Mouse (Mus musculus) gastrocnemius, adult 2 months (tissue): ENCODE measurements around the gene Akt3. TPM values are rescaled to one million over a fixed set of nuclear protein-coding genes. Genes with fewer than 3 reads are reported as not detected.
A peak's percentile ranks its signal among the peaks of the same experiment; 100 is the strongest.

Experiments used
- DNase-seq: peaks from one replicate; pipeline ENCODE4 v3.0.0; 2022
- H3K27ac ChIP-seq: fragments of 200-600 bp; 2 replicates; pipeline ENCODE4 v1.8.1; 2022; ENCODE audit warnings: mild to moderate bottlenecking
- H3K4me3 ChIP-seq: fragments of 200-600 bp; 2 replicates; pipeline ENCODE4 v1.8.1; 2022; ENCODE audit warnings: mild to moderate bottlenecking, moderate library complexity
- CTCF ChIP-seq: fragments of 200-600 bp; IDR thresholded peaks from 2 replicates; pipeline ENCODE4 v1.8.1; 2022; ENCODE audit warnings: antibody characterized with exemption, mild to moderate bottlenecking, moderate library complexity
- intact Hi-C: fragments of 180-260 bp; cut with DNase I; formaldehyde crosslinking; loops from one replicate; pipeline ENCODE4 v1.15.1; 2025
- total RNA-seq, 2 experiments: library from RNA; stranded (reverse); gene quantifications; 2 replicates each; pipeline ENCODE4 v1.2.3; 2021

The Akt3 gene
- total RNA-seq, 2 experiments from 2014 or later, result 9.1 to 11.0 TPM

DNA sequence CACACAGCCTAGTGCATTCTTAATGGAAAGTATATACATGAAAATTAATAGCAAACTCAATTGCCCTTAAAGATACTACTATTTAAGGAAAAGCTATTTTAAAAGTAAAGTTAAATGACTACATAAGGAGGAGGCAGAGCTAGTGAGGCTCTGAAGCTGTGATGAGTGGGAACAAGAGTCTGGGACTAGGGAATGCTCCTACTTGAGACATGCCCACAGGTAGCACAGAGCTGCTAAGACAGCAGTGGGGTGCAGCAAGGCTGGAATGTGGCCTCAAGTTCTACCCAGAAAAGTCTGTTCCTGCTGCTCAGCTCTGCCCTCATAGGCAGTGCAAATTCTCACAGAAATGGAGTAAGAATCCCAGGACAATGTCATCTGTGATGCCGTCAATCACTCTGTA, 226.8 kb downstream of the Akt3 start:
- intact Hi-C loops, result no loop called here
- TF ChIP-seq CTCF, result no peak
- no peak overlapping the region for H3K27ac ChIP-seq
- H3K4me3 ChIP-seq, result no peak overlapping the region
- no peak for DNase-seq

- TF ChIP-seq CTCF, result no peak
- Histone ChIP-seq H3K27ac (no peak overlapping the region), H3K4me3 (no peak overlapping the region)
- DNase-seq, result no peak
- intact Hi-C loops, result no loop called here
Measured at GRCm38 (mm10) chr1:177030669-177031068, 227.3 kb downstream of the Akt3 start.

GRCm38 (mm10) chr1:177029032-177029431, 229.0 kb downstream of the Akt3 start:
- no peak for DNase-seq
- no peak for TF ChIP-seq CTCF
- intact Hi-C loops, result no loop called here
- H3K27ac ChIP-seq, result no peak overlapping the region
- H3K4me3 ChIP-seq, result no peak overlapping the region

DNA sequence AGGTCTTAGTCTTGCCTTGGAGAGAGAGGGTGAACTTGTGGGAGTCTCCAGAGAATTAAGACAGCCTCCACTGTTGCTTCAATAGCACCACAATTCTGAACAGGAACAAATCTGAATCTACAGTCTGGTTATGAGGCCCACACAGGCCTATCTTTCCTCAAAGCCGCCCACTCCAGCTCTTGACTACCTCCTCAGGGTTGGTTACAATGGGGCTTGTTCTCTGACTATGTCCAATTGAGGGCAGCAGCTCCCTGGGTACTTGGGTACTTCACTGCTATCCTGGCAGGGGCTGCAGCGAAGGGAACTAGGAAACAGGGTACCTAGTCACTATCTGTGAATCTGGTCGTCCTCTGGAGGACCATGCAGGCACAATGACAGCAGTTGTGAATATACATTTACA, 230.3 kb downstream of the Akt3 start:
- no peak overlapping the region for H3K27ac ChIP-seq
- H3K4me3 ChIP-seq, result no peak overlapping the region
- no peak for DNase-seq
- intact Hi-C loops, result no loop called here
- no peak for TF ChIP-seq CTCF

DNA sequence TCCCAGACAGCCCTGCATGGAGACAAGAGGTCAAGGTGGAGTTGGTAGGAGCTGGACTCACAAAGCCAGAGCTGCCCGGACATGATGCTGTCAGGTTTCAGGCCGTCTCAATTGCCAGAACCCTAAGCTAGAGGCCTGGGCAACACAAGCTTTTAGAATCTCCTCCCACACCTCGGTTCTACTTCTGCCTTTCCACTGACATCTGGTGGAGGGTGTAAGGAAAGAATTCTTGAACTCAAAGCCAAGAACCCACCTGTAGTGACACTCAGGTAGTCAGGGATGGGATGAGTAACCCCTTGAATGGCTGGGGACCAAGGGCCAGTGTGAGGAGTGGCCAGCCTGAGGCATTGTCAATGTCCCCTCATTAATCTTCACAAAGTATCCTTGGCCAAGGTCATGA, 235.3 kb downstream of the Akt3 start:
- DNase-seq, result no peak
- Histone ChIP-seq H3K4me3 (no peak overlapping the region), H3K27ac (no peak overlapping the region)
- TF ChIP-seq CTCF, result no peak
- intact Hi-C loops, result no loop called here

DNA sequence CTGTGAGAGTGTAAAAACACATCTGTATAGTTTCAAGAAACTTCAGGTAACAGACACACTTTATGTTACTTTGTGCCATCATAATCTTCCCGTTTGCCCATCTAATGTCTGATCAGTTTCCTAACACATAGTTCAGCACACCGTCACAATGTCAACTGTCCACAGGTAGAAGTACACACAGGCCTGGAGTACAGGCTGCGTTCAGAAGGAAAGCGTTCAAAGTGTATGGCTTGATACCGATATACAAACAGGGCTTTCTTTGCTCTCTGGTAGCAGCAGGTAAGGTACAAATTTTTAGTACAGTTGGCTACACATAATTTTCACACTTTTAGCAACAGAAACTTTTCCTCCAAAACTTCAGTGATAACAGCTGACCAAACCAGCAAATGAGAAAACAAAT, 238.3 kb downstream of the Akt3 start:
- TF ChIP-seq CTCF, result no peak
- intact Hi-C loops, result no loop called here
- Histone ChIP-seq H3K27ac (no peak overlapping the region), H3K4me3 (no peak overlapping the region)
- DNase-seq, result no peak

GRCm38 (mm10) chr1:177018750-177019149, 239.3 kb downstream of the Akt3 start:
- Histone ChIP-seq H3K27ac (no peak overlapping the region), H3K4me3 (no peak overlapping the region)
- no peak for TF ChIP-seq CTCF
- intact Hi-C loops, result no loop called here
- DNase-seq, result no peak

GRCm38 (mm10) chr1:177016729-177017128, 241.3 kb downstream of the Akt3 start:
- TF ChIP-seq CTCF, result no peak
- Histone ChIP-seq H3K4me3 (no peak overlapping the region), H3K27ac (no peak overlapping the region)
- intact Hi-C loops, result no loop called here
- no peak for DNase-seq

DNA sequence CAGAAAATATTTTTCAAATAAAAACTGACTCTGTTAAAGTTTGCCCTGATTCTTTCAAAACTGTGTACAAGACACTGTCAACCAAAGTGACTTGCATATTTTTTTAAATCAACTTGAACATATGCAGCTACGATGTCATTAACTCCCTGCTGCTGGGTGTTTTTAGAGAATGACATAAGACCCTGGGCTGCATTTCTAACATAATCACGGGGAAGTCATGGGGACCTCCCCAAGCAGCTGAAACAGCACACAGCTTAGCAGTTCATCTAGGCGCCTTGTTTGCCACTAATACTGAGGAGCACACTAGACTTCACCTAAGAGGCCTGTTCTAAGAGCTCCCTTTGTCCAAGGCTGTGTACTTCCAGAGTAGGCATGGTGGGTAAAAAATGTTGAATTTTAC, 242.1 kb downstream of the Akt3 start:
- DNase-seq, result no peak
- Histone ChIP-seq H3K27ac (no peak overlapping the region), H3K4me3 (no peak overlapping the region)
- no peak for TF ChIP-seq CTCF
- intact Hi-C loops, result no loop called here

DNA sequence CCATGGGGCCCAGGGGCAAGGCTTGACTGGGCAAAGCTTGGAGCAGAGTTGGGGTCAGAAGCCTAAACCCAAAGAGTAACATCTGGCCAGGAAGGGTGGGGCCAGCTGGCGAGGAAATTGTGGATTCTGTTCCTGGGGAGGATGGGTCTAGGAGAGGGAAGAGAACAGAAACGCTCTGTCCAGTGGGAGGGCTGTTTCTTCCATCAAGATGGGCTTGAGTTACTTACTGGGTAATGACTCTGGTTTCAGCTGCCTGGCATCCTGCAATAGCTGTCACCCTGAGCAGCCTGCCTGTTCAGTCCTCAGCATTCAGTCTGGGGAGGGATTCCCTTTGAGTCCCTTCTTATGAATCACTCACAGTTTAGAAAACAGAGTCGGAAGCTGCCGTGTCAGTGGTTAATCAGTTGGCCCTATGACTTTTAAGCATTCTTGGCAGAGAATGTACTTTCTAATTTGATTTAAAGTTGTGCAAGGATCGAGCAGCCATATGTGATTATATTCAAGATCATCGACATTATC, 243.0 kb downstream of the Akt3 start:
- H3K4me3 ChIP-seq, result no peak overlapping the region
- intact Hi-C loops, result no loop called here
- no peak for DNase-seq
- H3K27ac ChIP-seq, result peak overlapping the region; percentile 77
- no peak for TF ChIP-seq CTCF

DNA sequence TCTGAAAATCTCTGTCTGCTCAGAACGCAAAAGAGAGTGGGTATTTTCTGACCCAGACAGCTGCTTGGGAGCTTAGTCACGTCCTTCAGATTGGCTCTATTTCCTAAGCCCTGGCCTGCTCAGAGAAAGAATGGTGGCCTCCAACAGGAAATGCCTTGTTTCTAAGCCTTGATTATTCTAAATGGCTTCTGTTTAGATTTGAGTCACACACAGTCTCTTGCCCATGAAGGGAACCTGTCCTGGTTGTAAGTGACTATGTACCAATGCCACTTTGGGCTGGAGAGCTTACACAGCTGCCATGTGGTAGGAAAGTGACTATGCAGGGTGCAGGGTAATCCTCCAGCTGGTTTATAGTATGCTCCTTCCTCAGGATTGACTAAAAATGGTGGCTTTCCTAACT, 243.7 kb downstream of the Akt3 start:
- TF ChIP-seq CTCF, result no peak

DNA sequence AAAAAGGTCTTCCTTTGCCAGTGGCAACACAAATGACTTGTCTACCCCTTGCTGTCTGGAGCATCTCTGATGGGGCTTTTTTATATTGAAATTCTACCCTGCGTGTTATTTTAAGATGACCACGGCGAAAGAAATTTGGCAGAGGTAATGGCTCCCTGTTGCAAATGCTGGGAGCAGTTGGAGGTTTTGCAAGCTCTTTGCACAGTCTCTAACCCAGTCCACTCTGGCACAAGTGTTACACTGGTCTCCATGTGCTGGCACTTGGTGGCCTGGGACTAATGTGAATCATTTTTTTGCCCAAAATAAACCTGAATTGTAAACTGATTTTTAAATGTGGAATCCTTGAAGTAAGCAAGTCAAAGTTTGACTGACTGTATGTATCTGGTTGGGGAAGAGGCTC, 244.2 kb downstream of the Akt3 start:
- Histone ChIP-seq H3K4me3 (no peak overlapping the region), H3K27ac (peak overlapping the region; percentile 77)
- DNase-seq, result peak; percentile 58
- TF ChIP-seq CTCF, result no peak
- intact Hi-C loops, result no loop called here

More for the DNA sequence above, 243.7 kb downstream of the Akt3 start:
- intact Hi-C loops, result no loop called here
- H3K27ac ChIP-seq, result peak overlapping the region; percentile 77
- H3K4me3 ChIP-seq, result no peak overlapping the region
- no peak for DNase-seq

DNA sequence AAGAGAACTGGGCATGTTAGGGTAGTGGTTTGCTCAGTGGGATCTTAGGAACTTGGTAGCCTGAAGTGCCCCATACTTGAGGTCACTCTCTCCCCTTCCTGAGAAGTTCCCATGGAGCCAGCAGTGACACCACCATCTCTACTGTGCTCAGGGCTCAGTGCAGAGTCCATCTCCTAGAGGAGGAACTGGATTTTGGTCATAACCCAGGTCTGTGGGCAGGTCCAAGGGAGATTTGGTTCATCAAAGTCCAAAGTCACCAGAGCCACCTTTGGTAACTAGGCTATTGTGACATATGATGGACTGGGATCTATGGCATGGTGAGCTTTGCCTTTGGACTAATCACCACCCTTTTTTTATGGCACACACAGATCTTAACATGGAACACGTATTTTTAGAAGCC, 244.7 kb downstream of the Akt3 start:
- Histone ChIP-seq H3K27ac (peak overlapping the region; percentile 77), H3K4me3 (no peak overlapping the region)
- intact Hi-C loops, result no loop called here
- DNase-seq, result no peak
- TF ChIP-seq CTCF, result no peak

DNA sequence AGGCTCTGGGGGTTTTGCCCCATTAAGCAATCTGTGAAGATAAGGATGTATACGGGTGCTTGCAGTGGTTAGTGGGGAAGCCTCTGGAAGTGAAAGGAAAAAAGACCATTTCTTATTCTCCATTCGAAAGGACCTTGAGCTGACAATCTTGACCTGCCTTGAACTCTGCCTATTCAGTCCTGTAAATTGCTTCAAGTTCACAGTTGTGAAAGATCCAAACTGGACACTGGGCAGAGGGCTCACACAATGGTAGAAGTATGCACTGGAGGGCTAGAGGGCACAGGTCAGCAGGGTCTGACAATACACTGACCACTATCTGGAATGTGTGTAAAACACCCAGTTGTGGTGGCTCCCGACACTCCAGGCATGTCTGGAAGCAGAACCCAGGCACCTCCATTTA, 245.2 kb downstream of the Akt3 start:
- H3K27ac ChIP-seq, result peak overlapping the region; percentile 77; the same call in 1 of the 2 replicates
- H3K4me3 ChIP-seq, result peak overlapping the region; percentile 56; the same call in 1 of the 2 replicates
- TF ChIP-seq CTCF, result no peak
- DNase-seq, result no peak
- intact Hi-C loops, result no loop called here
